Mouse (Mus musculus) adrenal gland, postnatal 25 days (tissue): ENCODE data around the gene Mri1. TPM values are rescaled to one million over a fixed set of nuclear protein-coding genes. Genes with fewer than 3 reads are reported as not detected.

Experiments
- DNase-seq: peaks from one replicate; pipeline ENCODE4 v3.0.0; 2021; ENCODE audit warnings: mixed read lengths
- long read RNA-seq: library from polyadenylated mRNA; stranded (forward); transcript quantifications from one replicate; pipeline ENCODE4 v2.0.0, GENCODE M21; 2021
- total RNA-seq: library from RNA; stranded (reverse); gene quantifications from 2 replicates; pipeline ENCODE4 v1.2.3, GENCODE M21; 2021

The Mri1 gene
- total RNA-seq: 31.3 and 45.3 TPM in 2 replicates
- long read RNA-seq, transcript Mri1-203 (5 exons, 2,819 nt): major isoform, 32 of 48 reads
- long read RNA-seq, partial matches to known transcripts: 5 of 48 reads
- long read RNA-seq, other reads (novel, unspliced or antisense): 8 of 48 reads

DNA sequence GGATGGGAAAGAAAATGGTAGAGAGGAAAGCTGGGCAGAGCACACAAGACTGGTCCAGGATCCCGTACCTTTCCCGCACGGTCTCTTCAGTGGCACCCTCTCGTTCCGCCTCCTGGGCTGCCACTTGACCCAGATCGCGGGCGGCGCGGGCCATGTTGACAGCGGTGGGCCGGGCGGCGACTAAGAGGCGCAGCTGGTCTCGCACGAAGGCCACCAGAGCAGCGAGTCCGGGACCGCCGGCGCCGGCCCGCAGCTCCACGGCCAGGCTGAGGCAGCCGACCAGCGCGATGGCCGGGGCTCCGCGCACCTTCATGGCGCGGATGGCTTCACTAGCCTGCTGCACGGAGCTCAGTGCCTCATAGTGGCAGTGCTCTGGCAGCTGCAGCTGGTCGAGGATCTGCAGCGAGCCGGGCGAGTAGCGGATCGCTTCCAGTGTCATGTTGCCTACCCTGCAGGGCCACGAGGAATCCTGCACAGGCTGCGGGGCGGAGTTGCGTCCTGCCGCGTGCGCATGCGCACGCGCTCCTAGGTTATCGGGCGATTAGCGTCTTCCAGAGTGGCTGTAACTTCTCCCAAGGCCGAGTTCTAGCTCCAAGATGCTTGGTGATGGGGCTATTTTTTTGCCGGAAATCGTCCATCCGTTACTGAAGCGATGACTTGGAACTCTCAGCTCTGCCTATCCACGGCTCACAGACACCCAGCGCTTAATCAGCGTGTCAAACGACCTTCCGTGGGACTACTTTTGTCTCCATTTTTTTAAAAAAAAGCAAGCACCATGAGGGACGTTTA, at the start of gene Mri1:
Gene Mri1, minus strand, starts transcription at position 505 of the 789 bp plus-strand sequence.
- peak; percentile 85 for DNase-seq

DNA sequence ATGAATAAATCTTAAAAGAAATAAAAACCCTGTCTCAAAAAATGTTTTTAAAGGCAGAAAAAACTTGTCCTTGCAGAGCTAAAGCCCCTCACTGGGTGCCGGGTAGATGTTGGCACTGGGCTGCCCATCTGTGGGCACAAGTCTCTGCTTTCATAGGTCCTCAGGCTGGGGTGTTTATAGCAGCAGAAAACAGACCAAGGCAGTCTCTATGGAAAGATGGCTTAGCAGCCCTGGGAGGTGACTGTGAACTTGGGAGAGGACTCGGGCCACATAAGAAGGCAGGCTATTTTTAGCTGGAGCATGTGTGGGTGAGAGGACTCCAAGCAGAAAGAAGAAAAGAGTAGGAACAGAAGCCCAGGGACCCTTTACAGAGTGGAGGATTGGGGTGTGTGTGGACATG, 46.8 kb upstream of the Mri1 start:
- no peak for DNase-seq

DNA sequence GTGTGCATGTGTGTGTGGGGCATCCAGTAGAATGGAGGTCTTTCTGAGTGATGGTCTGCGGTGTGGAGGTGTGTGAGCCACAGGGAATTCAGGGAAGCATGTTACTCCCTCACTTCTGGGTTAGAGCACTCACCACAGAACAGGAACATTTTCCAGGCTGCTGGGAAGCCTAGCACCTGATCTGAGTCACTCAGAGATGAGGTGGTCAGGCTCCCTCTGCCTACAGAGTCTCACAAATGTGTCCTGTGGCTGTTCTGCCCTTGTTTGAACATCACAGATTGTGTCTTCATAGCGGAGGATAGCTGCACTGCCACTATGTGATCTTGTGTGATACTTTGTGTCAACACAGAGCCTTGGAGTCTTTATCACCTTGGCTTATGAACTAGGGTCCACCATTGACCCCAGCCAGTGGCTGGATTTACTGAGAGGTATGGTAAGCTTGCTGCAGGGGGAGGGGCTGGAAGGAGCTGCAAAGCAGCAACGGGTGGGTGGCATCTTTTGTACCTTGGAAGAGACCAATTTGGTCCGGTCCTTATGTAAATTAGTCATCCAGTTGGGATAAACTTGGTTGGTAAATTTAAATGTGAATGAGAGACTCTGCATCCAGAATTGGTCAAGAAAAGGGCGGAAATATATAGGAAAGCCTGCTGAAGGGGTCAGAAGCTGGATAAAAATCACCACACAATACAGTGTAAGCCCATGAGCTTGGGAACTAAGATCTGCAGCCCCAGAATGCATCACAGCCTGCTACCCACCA, 40.1 kb upstream of the Mri1 start:
- no peak for DNase-seq

DNA sequence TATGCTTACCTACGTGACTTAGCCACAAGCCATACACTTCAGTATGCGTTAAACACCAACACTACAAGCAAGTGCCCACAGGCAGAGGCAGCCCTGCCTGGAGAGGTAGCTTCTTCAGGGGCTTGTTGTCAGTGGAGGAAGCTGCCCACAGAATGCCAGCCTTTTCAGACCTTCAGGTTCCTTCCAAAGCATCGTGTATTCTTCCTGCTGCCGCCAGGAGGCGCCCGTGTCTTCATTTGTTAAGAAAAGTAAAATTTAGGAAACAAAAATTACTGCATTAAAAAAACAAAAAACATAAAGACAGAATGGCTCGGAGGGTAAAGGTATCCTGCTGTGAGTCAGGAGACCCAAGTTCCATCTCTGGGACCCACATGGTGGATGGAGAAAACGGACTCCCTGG, 34.6 kb upstream of the Mri1 start:
- peak; percentile 64 for DNase-seq

DNA sequence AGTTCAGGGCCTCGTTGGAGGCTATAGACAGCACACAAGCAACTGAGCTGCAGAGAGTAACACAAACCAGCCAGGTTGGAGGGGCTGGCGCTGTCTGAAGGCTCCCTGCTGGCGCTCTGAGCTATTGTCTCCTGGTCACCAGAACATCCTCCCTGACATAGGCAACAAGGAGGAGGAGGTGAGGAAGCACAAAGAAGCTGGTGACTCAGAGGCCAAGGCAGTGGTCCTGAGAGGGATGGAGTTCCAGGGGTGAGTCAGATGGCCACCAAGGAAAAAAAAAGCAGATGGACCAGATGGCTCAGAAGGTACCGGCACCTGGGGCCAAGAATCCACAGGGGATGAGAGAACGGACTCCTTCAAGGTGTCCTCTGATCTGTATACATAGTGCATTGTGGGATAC, 34.0 kb upstream of the Mri1 start:
- no peak for DNase-seq

DNA sequence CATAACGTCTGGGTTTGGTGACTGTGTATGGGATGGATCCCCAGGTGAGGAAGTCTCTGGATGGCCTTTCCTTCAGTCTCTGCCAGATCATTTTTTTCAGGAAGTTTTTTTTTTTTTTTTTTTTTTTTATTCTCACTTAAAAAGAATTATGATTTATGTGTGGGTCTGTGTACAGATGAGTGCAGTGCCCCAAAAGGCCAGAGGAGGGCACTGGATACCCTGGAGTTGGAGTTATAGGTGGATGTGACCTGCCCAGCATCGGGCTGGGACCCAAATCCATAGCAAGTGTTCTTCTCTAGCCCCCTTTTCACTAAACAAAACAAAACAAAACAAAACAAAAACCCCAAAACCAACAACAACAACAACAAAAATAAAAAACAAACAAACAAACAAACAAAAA, 31.8 kb upstream of the Mri1 start:
- peak; percentile 10 for DNase-seq

DNA sequence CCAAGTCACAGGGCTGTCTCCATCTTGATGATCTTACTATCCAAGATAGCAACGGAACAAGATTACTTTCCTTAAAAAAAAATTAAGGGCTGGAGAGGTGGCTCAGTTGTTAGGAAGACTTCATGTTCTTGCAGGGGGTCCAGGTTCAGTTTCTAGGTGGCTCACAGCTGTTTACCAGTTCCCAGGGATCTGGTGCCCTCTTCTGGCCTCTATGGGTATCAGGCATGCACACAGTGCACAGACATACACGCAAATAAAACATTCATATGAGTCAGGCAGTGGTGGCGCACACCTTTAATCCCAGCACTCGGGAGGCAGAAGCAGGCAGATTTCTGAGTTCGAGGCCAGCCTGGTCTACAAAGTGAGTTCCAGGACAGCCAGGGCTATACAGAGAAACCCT, 28.5 kb upstream of the Mri1 start:
- peak; percentile 37 for DNase-seq

DNA sequence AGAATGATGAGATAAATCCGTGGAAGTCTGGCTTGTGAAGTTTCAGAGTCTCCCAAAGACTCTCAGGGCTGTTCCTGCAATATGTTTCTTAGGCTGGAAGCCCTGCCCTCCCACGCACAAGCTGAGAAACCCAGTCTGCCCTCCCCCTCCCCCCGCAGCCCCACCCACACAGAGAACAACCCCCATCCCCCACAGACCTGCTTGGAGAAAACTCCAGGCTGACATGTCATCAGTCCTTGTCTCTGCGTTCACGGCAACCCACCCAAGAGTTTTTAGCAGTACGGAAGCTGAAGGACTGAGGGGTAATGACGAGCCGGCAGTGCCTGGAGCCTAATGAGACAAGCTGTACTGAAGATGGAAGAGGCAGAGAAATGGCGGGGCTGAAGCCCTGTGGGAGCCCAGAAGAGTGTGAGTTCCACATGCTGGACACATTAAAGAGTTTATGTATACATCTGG, 27.5 kb upstream of the Mri1 start:
- no peak for DNase-seq

DNA sequence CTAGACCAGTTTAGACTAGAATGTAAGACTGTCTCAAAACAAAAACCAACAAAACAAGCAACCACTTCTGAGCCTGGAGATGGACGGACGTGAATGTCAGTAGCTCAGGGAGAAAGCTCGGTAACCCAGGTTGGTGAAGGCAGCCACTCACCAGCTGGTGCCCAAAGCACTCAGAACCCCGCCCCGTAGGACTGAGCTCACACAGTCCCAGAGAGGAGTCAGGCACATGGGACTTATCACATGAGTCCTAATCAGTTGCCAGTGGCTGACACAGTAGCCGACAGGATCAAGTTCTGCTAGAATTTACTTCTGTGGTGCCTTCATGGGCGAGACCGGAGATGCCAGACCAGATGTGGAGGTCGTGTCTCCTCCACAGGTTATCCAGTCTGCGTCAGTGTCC, 23.7 kb upstream of the Mri1 start:
- DNase-seq: no peak

DNA sequence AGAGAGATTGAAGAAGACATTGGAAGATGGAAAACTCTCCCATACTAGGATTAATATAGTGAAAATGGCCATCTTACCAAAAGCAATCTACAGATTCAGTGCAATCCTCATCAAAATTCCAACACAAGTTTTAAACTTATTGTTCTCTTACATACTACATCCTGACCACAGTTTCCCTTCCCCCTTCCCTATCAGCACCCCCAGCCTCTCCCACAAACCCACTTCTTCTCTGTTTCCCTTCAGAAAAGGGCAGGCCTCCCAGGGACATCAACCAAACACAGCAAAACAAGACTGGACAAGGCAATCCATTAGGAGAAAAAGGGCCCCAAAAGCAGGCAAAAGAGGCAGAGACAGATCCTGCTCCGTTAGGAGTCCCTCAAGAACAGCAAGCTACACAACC, 19.3 kb upstream of the Mri1 start:
- no peak for DNase-seq

DNA sequence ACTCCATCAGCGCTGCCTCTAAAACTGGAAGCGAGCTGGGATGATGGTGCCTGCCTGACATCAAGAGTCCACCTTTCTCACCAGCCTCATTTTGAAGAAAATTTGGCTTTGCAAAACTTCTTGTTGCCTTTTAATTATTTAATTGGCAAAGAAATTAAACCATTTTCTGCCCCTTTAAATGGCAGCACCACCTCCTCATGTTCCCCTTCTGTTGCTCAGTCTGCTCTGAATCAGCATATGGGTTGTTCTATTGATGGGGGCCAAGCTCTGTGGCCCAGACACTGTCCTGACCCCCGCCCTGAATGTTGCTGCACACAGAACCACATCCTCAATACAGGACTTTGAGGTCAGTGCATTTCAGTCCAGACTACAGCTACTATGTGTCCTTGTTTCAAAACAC, 16.8 kb upstream of the Mri1 start:
- DNase-seq: no peak

DNA sequence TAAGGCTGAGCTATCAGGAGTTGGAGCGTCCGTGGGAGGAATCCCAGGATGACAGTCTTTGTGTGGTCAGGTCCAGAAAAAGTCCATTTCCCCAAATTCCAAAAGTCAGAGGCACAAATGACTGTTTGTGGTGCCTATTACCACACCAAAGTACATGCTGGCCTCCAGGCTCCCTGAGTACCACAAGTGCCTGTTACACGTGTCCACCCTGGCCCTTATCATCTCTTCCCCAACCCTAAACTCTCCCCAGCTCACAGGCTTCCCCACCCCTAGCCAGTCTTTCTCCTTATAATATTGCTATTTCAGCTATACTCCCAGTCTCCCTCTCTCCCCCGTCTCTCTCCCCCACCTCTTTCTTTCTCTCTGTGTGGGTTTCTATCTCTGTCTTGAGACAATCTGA, 15.2 kb upstream of the Mri1 start:
- DNase-seq: no peak

DNA sequence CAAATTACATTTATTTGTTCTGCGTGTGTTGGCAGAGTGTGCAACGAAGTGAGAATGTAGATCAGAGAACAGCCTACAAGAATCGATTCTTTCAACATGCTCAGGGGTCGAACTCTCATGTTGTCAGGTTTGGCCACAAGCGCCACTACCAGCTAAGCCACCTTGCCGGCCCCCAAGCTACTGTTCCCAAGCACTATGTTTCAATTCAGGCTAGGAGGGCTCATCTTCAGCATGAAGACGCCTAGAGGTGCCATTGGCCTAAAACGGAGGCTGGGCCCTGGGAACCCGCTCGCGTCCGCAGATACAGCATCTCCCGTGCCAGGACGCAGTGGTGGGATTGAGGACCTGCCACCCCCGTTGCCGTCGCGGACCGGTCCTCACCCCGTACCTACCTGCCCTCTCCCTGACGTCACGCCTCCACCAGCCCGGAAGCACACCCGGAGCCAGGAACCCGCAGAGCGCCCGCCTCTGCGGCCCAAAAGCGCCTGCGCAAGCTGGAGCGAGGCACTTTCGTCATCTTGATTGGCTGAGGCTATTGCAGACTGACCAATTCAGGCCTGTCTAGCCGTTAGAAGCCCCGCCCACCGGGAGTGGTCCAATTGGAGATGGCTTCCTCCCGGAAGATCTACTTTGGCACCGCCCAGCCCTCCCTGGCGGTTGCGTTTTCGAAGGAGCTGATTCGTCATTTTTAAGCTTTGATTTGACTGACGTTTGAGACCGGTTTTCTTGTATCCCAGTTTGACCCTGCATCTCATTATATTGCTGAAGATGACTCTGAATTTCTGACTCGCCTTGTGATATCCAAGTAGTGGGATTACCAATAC, 13.0 kb upstream of the Mri1 start, which contains the start of gene Ccdc130:
Gene Ccdc130, minus strand, starts transcription at position 431 of the 824 bp plus-strand sequence.
- DNase-seq: peak; percentile 100

DNA sequence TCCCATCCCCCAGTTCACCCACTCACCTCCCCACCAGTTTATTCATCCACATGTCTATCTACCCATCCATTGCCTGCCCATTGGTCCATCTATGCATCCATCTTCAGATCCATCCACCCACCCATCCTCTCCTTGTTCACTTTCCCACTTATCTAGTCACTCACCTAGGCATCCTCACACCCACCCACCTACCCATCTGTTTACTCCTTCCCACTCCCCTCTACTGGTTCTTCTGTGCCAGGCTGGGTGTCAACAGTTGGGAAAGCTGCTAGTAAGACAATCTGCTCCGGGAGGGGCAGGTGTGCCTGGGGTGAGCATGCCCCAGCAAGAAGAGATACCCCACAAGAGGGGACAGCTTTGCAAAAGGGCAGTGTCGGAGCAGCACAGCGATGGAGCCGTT, 4.0 kb upstream of the Mri1 start:
- no peak for DNase-seq

DNA sequence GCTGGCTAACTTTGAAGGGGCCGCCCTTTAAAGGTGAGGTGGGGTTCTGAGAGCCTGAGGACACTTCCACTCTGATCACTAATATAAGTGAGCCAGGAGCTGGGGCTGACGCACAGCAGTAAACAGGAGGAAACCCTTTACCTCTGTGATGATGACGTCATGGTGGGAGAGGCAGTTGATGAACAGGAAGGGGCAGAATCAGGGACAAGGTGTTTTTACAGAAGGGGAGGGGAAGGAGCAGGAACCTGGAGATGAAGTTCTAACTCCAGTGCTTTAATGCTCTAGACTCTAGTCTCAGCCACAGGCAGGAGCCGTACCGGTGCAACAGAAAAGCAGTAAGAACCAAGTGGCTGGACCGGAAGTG, 686 bp downstream of the Mri1 start:
- DNase-seq: no peak

DNA sequence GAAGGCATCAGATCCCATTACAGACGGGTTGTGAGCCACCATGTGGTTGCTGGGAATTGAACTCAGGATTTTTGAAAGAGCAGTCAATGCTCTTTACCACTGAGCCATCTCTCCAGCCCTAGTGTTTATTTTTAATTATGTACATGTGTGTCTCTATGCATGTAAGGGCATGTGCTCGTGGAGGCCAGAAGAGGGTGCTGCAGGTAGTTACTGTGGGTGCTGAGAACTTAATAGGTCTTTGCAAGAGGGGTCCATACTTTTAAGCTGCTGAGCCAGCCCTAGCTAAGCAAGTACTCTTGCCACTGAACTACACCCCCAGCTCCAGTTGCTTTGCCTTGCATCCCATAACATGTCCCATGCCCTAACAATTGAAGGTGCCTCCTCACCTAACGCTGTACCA, 1.3 kb downstream of the Mri1 start:
- no peak for DNase-seq

DNA sequence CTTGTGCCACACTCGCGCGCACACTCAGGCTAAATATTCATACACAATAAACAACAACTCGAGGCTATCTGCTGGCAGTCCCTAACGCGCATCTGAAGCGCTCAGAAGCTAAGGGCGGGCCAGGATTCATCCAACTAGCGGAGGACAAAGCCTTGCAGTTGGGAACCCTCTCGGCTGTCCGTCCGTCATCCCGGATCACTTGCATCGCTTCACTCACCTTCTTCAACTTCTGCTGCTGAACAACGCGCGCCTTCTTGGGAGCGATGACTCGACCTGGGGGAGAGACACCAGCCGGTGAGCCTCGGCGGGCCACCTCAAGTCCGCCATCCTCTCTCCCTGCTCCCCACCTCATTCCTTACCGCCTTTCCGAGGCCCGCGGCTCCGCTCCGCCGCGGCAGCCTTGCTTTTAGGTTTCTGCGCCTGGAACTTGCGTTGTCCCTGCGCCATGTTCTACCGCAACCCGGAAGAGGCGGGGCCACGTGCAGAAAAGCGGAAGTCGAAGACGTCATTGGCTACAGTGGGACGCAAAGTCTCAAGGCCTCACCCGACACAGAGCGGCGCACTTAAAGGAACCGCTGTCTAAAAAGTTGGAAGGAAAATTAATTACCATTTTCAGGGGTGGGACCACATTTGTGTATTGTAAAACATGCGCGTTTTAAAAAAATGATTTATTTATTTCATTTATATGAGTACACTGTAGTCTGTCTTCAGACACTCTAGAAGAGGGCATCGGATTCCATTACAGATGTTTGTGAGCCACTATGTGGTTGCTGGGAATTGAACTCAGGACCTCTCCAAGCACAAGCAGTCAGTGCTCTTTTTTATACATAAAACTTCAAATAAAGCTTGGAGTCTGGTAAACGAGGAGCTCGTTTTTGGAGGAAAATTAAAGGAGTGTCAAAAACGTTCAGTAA, 7.6 kb downstream of the Mri1 start, which contains the start of gene D8Ertd738e:
Gene D8Ertd738e, minus strand, starts transcription at position 463 of the 914 bp plus-strand sequence.
- DNase-seq: peak; percentile 84

DNA sequence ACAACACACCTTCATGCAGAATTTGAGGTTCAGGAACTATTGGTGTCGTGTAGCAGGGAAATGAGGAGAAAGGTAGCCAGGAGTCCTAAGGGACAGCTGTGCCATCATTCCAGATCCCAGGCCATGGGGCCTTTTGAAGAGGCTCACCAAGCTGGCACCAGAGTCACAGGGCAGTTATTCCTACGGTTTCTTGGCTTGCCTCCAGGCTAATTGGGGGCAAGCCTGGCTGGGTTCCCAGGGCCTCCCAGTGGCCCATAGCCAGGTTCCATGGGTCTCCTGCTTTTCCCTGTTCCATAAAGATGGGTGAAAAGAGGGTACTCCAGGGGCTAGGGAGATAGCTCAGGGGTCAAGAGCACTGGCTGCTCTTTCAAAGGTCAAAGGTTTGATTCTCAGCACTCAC, 15.3 kb downstream of the Mri1 start:
- DNase-seq: no peak

DNA sequence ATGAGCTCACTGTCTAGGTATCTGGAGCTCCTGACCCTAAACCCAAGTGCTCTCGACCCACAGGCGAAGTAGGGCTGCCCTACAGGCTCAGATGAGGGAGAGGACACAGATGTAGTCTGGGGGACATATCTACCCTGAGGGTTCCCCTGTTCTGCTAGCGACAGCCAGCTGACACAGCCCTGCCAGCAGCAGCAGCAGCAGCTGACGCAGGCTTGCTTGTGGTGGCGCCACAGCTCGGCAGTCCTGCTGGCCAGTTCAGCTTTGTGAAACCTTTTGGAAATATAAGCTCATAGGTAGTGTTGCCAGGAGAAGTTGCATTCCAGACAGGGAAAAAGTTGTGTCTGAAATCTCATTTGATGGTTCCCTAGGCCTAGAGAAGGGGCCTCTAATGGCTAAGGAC, 16.0 kb downstream of the Mri1 start:
- no peak for DNase-seq

DNA sequence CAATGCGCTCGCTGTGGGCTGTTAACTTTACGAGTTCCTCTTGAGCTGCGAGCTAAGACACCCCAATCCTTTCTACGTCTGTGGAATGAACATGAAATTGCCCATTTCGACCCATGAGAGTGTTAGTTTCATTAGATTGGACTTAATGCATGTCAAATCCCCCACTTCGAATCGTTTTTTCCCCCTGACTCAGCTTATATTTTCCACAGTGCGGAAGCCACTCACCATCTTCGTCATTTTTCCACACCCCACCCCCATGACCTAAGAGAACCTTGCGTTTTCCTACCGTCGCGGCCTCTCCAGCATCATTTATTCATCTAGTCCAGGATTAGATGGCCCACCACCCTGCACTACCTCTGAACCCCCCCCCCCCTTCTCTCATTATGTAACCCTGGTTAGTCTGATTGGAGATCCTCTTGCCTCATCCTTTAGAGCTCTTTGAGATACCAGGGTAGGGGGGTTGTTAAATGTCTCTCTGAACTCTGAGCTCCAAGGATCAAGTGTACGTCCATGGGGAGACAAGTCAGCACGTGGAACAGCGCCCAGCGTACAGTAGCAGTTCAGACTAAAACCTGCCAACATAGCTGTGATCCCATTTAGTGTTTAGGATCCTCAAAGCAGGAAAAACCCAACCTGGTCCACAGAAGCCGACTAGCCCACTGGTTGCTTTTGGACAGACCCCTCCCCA, 19.4 kb downstream of the Mri1 start:
- no peak for DNase-seq

DNA sequence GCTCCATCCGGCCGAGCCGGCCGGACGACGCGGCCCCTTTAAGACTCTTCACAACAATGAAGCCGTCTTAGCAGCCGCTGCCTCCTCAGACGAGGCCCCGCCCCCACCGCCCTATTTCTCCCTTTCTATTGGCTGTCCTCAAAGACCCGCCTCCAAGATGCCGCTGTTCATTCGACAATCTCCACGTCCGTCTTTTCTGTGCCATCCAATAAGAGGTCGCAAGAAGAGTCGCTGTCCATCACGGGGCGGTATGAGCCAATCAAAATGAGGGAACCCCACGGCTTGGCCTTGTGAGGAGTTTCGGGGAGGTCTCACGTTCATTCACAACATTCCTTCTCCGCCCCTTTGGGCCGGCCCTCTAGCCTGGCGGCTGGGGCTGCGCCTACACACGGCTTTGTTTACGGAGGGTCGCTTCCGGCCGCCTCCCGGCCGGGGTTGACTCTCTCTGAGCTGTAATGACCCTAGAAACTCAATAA, 20.1 kb downstream of the Mri1 start, which contains the start of gene Zswim4:
Gene Zswim4, minus strand, starts transcription at position 58 of the 476 bp plus-strand sequence.
- peak; percentile 95 for DNase-seq
